In genomic region chr7:112331804-112332203, GRCm38 (mm10) we compare ENCODE assay signal across 22 mouse cellular contexts.
DNase-seq lines count a peak whose midpoint lies in the region; ATAC-seq and TF ChIP-seq lines count a peak whose summit lies in the region.
"Had no signal": no experiment of that assay in that cellular context is flagged by ENCODE, and none has a peak within 500 bp of the region (broad histone marks: within the 10 kb centered on the region; RNA-seq: fewer than 3 reads in every experiment).

No protein-coding gene starts in this region.

- H3K4me2 ChIP-seq in heart, embryonic 12.5 days: no peak overlapping the region
- H3K4me2 ChIP-seq in kidney, embryonic 15.5 days: no peak overlapping the region
- no peak overlapping the region for H3K4me2 ChIP-seq in stomach, postnatal 0 days (replicated peaks; ENCODE audit: low read depth)
- H3K4me2 ChIP-seq: forebrain, embryonic 12.5 days; hindbrain, embryonic 15.5 days; limb, embryonic 12.5 days; liver, embryonic 12.5 days; lung, embryonic 15.5 days; midbrain, embryonic 15.5 days; neural tube, embryonic 15.5 days had no signal

- no peaks in the 10 kb centered on the region for H3K27me3 ChIP-seq in heart, embryonic 12.5 days (replicated peaks)
- H3K27me3 ChIP-seq in kidney, embryonic 15.5 days: no peaks in the 10 kb centered on the region
- no peaks in the 10 kb centered on the region for H3K27me3 ChIP-seq in stomach, postnatal 0 days (ENCODE audit: control insufficient read depth, insufficient read depth, low read length)
- H3K27me3 ChIP-seq: hindbrain, embryonic 15.5 days; limb, embryonic 12.5 days; liver, embryonic 12.5 days; lung, embryonic 15.5 days; midbrain, embryonic 15.5 days; neural tube, embryonic 15.5 days had no signal

- ATAC-seq in heart, embryonic 12.5 days (ENCODE audit: insufficient number of reproducible peaks, low FRiP score): no peak
- no peak for ATAC-seq in kidney, embryonic 15.5 days (replicated peaks; ENCODE audit: low FRiP score)
- no peak for ATAC-seq in stomach, postnatal 0 days (ENCODE audit: low FRiP score, low TSS enrichment)
- ATAC-seq: intestine, embryonic 16.5 days; liver, embryonic 12.5 days; midbrain, embryonic 15.5 days had no signal

- WGBS in heart, embryonic 12.5 days: 65% methylated on average over 8 of the region's 8 CpGs
- 77% methylated on average over 8 of the region's 8 CpGs for WGBS in kidney, embryonic 15.5 days
- WGBS in stomach, postnatal 0 days: 75% methylated on average over 8 of the region's 8 CpGs

- peaks cover 39% of the 10 kb centered on the region for H3K4me1 ChIP-seq in heart, embryonic 12.5 days (replicated peaks)
- H3K4me1 ChIP-seq in kidney, embryonic 15.5 days: 0 out of 2 replicates have a peak, but pooled peaks cover 10% of the 10 kb centered on the region
- H3K4me1 ChIP-seq in cortical plate, adult 2 months (ENCODE audit: control insufficient read depth, insufficient read depth, low read length): peaks cover 15% of the 10 kb centered on the region
- no peaks in the 10 kb centered on the region for H3K4me1 ChIP-seq in stomach, postnatal 0 days (replicated peaks; ENCODE audit: control insufficient read depth, insufficient read depth)
- H3K4me1 ChIP-seq: liver, embryonic 12.5 days had no signal

- H3K36me3 ChIP-seq in heart, embryonic 12.5 days: peaks cover 98% of the 10 kb centered on the region
- no peaks in the 10 kb centered on the region for H3K36me3 ChIP-seq in kidney, embryonic 15.5 days
- H3K36me3 ChIP-seq in stomach, postnatal 0 days (ENCODE audit: control insufficient read depth, insufficient read depth, low read length): no peaks in the 10 kb centered on the region; the same call in 1 of the 2 replicates
- H3K36me3 ChIP-seq: forebrain, embryonic 12.5 days; hindbrain, embryonic 15.5 days; limb, embryonic 12.5 days; liver, embryonic 12.5 days; midbrain, embryonic 15.5 days; neural tube, embryonic 15.5 days had no signal

- no peak for TF ChIP-seq CTCF in cortical plate, adult 2 months (IDR thresholded peaks at IDR 0.05; ENCODE audit: extremely low read depth, insufficient read depth, low read length)
- TF ChIP-seq CTCF in stomach, postnatal 0 days (IDR thresholded peaks at IDR 0.05; ENCODE audit: low read depth): no peak

- H3K27ac ChIP-seq in heart, embryonic 12.5 days (ENCODE audit: poor library complexity, severe bottlenecking): peak overlapping the region; percentile 52
- H3K27ac ChIP-seq in kidney, embryonic 15.5 days: no peak overlapping the region
- H3K27ac ChIP-seq in cortical plate, adult 2 months (ENCODE audit: insufficient read depth, low read length): 0 out of 2 replicates have a peak overlapping the region, but pooled peaks have one; percentile 18
- no peak overlapping the region for H3K27ac ChIP-seq in stomach, postnatal 0 days (replicated peaks)
- H3K27ac ChIP-seq: forebrain, embryonic 12.5 days; hindbrain, embryonic 15.5 days; limb, embryonic 12.5 days; liver, embryonic 12.5 days; lung, embryonic 15.5 days; midbrain, embryonic 15.5 days; neural tube, embryonic 15.5 days had no signal

- no peak for DNase-seq in heart, adult 8-10 months (ENCODE audit: low spot score)
- peak; percentile 34 to 65 for DNase-seq in kidney, postnatal 25 days
- DNase-seq in lung, postnatal 25 days (ENCODE audit: low spot score): peak; percentile 77
- DNase-seq in thymus, postnatal 14 days: no peak
- no peak for DNase-seq in stomach, postnatal 0 days (ENCODE audit: low spot score)
- DNase-seq: adrenal gland, postnatal 25 days; cerebellum, adult 11-12 months; cerebellum, postnatal 25 days; heart, adult 11 months; heart, postnatal 4 days; right cerebral cortex, postnatal 4 days had no signal

- no peak for TF ChIP-seq EP300 in stomach, postnatal 0 days (optimal IDR thresholded peaks at IDR 0.05)

- TF ChIP-seq POLR2A in cortical plate, adult 2 months (IDR thresholded peaks at IDR 0.05; ENCODE audit: extremely low read depth, insufficient read depth, low read length): no peak

- no peak overlapping the region for H3K4me3 ChIP-seq in heart, embryonic 12.5 days
- no peak overlapping the region for H3K4me3 ChIP-seq in kidney, embryonic 15.5 days (replicated peaks)
- no peak overlapping the region for H3K4me3 ChIP-seq in cortical plate, adult 2 months (ENCODE audit: insufficient read depth, low read length)
- no peak overlapping the region for H3K4me3 ChIP-seq in stomach, postnatal 0 days (ENCODE audit: low read depth, low read length)
- H3K4me3 ChIP-seq: forebrain, embryonic 12.5 days; hindbrain, embryonic 15.5 days; limb, embryonic 12.5 days; liver, embryonic 12.5 days; lung, embryonic 15.5 days; midbrain, embryonic 15.5 days; neural tube, embryonic 15.5 days had no signal

- H3K9ac ChIP-seq in heart, embryonic 12.5 days: no peak overlapping the region
- no peak overlapping the region for H3K9ac ChIP-seq in kidney, embryonic 15.5 days
- H3K9ac ChIP-seq in stomach, postnatal 0 days (ENCODE audit: low read length): no peak overlapping the region
- H3K9ac ChIP-seq: forebrain, embryonic 12.5 days; hindbrain, embryonic 15.5 days; limb, embryonic 12.5 days; liver, embryonic 12.5 days; lung, embryonic 15.5 days; midbrain, embryonic 15.5 days; neural tube, embryonic 15.5 days had no signal

- H3K9me3 ChIP-seq in heart, embryonic 12.5 days (replicated peaks): no peaks in the 10 kb centered on the region
- no peaks in the 10 kb centered on the region for H3K9me3 ChIP-seq in kidney, embryonic 15.5 days (replicated peaks)
- H3K9me3 ChIP-seq in stomach, postnatal 0 days (ENCODE audit: control insufficient read depth, low read length): no peaks in the 10 kb centered on the region
- H3K9me3 ChIP-seq: forebrain, embryonic 12.5 days; hindbrain, embryonic 15.5 days; limb, embryonic 12.5 days; liver, embryonic 12.5 days; lung, embryonic 15.5 days; midbrain, embryonic 15.5 days; neural tube, embryonic 15.5 days had no signal

Comparison
In these comparisons a context has a peak if more than half of its experiments do, and no peak if none do; other contexts are left out.
1. H3K27ac ChIP-seq: peak in heart, embryonic 12.5 days (single experiment) and cortical plate, adult 2 months (single experiment); none in kidney, embryonic 15.5 days (single experiment) and stomach, postnatal 0 days (single experiment).
2. DNase-seq: peak in kidney, postnatal 25 days (2 of 2) and lung, postnatal 25 days (single experiment); none in heart, adult 8-10 months (single experiment), thymus, postnatal 14 days (single experiment) and stomach, postnatal 0 days (single experiment).